Mouse (Mus musculus): ENCODE data around the gene Aqp7.

Aqp7 gene

GRCm38 (mm10) chr4:41000271-41000670, 47.7 kb downstream of the Aqp7 start:
- no peak for DNase-seq (ENCODE audit: low spot score)

- no peak for DNase-seq (ENCODE audit: low spot score)
Measured at GRCm38 (mm10) chr4:40997916-40998315, 50.0 kb downstream of the Aqp7 start.

GRCm38 (mm10) chr4:40996302-40996701, 51.6 kb downstream of the Aqp7 start:
- DNase-seq (ENCODE audit: low spot score): no peak

GRCm38 (mm10) chr4:40989633-40990032, 58.3 kb downstream of the Aqp7 start:
- no peak for DNase-seq (ENCODE audit: low spot score)

- no peak for DNase-seq (ENCODE audit: low spot score)
Measured at GRCm38 (mm10) chr4:40983686-40984085, 64.3 kb downstream of the Aqp7 start.

Data from embryo, embryonic 10.5 days (tissue).